In genomic region chr11:69833554-69833953, GRCm38 (mm10) we compare ENCODE assay signal across 10 mouse cellular contexts. TPM values are rescaled to one million over a fixed set of nuclear protein-coding genes. Genes with fewer than 3 reads are reported as not detected.
DNase-seq lines count a peak whose midpoint lies in the region; ATAC-seq and TF ChIP-seq lines count a peak whose summit lies in the region.
"Had no signal": no experiment of that assay in that cellular context is flagged by ENCODE, and none has a peak within 500 bp of the region (broad histone marks: within the 10 kb centered on the region; RNA-seq: fewer than 3 reads in every experiment).

No protein-coding gene starts in this region.

- H3K27me3 ChIP-seq in heart, postnatal 0 days (ENCODE audit: control insufficient read depth, insufficient read depth, low read length), result peaks cover 41% of the 10 kb centered on the region
- no peaks in the 10 kb centered on the region for H3K27me3 ChIP-seq in hindbrain, embryonic 13.5 days
- H3K27me3 ChIP-seq in midbrain, embryonic 12.5 days, result peaks cover 9% of the 10 kb centered on the region

- no peaks in the 10 kb centered on the region for H3K9me3 ChIP-seq in heart, postnatal 0 days (replicated peaks; ENCODE audit: control insufficient read depth, low read length)
- H3K9me3 ChIP-seq in hindbrain, embryonic 13.5 days, result no peaks in the 10 kb centered on the region
- no peaks in the 10 kb centered on the region for H3K9me3 ChIP-seq in midbrain, embryonic 12.5 days

- DNase-seq in heart, postnatal 0 days (ENCODE audit: low spot score), result no peak
- DNase-seq in heart, postnatal 25 days (ENCODE audit: low spot score), result no peak
- peak; percentile 45 for DNase-seq in R1 (ENCODE audit: low read depth, low spot score)
- no peak for DNase-seq in thymus, postnatal 36 days
- no peak for DNase-seq in gastrocnemius, postnatal 4 days (ENCODE audit: low spot score in 2 of 2)
- DNase-seq: cerebellum, adult 9-10 months had no signal

- H3K27ac ChIP-seq in heart, postnatal 0 days (ENCODE audit: low read depth), result no peak overlapping the region
- H3K27ac ChIP-seq in hindbrain, embryonic 13.5 days, result 0 out of 2 replicates have a peak overlapping the region, but pooled peaks have one; percentile 99
- H3K27ac ChIP-seq in midbrain, embryonic 12.5 days (replicated peaks), result peak overlapping the region; percentile 44; the same call in 1 of the 2 replicates

- peak overlapping the region; percentile 59 for H3K4me2 ChIP-seq in heart, postnatal 0 days (ENCODE audit: low read depth, low read length)
- peak overlapping the region; percentile 99 for H3K4me2 ChIP-seq in hindbrain, embryonic 13.5 days
- peak overlapping the region; percentile 96 for H3K4me2 ChIP-seq in midbrain, embryonic 12.5 days (replicated peaks)

- H3K36me3 ChIP-seq in heart, postnatal 0 days (replicated peaks; ENCODE audit: control insufficient read depth, insufficient read depth, low read length), result no peaks in the 10 kb centered on the region
- H3K36me3 ChIP-seq in hindbrain, embryonic 13.5 days, result peaks cover 42% of the 10 kb centered on the region
- peaks cover 48% of the 10 kb centered on the region for H3K36me3 ChIP-seq in midbrain, embryonic 12.5 days

- H3K4me1 ChIP-seq in heart, postnatal 0 days (ENCODE audit: control insufficient read depth, insufficient read depth), result 0 out of 2 replicates have a peak, but pooled peaks cover 4% of the 10 kb centered on the region
- H3K4me1 ChIP-seq in hindbrain, embryonic 13.5 days (replicated peaks), result peaks cover 52% of the 10 kb centered on the region
- H3K4me1 ChIP-seq in midbrain, embryonic 12.5 days, result peaks cover 44% of the 10 kb centered on the region

- intact Hi-C loops in heart, postnatal 25 days (cut with DNase I), result no loop called here

- 47% methylated on average over 8 of the region's 8 CpGs for WGBS in heart, postnatal 0 days
- 52% methylated on average over 8 of the region's 8 CpGs for WGBS in hindbrain, embryonic 13.5 days
- WGBS in midbrain, embryonic 12.5 days, result 60% methylated on average over 8 of the region's 8 CpGs

- H3K9ac ChIP-seq in heart, postnatal 0 days (replicated peaks; ENCODE audit: low read depth, low read length), result no peak overlapping the region; the same call in 1 of the 2 replicates
- peak overlapping the region; percentile 99 for H3K9ac ChIP-seq in hindbrain, embryonic 13.5 days
- H3K9ac ChIP-seq in midbrain, embryonic 12.5 days (replicated peaks), result peak overlapping the region; percentile 86

- no peak for ATAC-seq in heart, postnatal 0 days (ENCODE audit: insufficient read depth, low read depth)
- ATAC-seq in hindbrain, embryonic 13.5 days (ENCODE audit: low FRiP score), result no peak
- no peak for ATAC-seq in midbrain, embryonic 12.5 days (ENCODE audit: low FRiP score, low read depth)
- ATAC-seq in erythroid progenitor cell, adult 5-6 weeks (replicated peaks; ENCODE audit: low FRiP score, poor library complexity, severe bottlenecking), result no peak

- no peak for TF ChIP-seq CTCF in heart, postnatal 0 days (IDR thresholded peaks at IDR 0.05; ENCODE audit: low read depth)

- TF ChIP-seq EP300 in heart, postnatal 0 days (IDR thresholded peaks at IDR 0.05; ENCODE audit: low read depth), result no peak

- H3K4me3 ChIP-seq in heart, postnatal 0 days (ENCODE audit: low read depth, low read length), result peak overlapping the region; percentile 31
- peak overlapping the region; percentile 98 for H3K4me3 ChIP-seq in hindbrain, embryonic 13.5 days
- H3K4me3 ChIP-seq in midbrain, embryonic 12.5 days, result peak overlapping the region; percentile 82

RNA-seq across cellular contexts. Expression of gene Nlgn2, which starts 4.0 kb away (rescaled TPM):
- 4.5 and 10.1 TPM in 2 replicates for total RNA-seq in heart, postnatal 0 days (2014; rRNA removed; ENCODE audit: low replicate concordance)
- 0.89 TPM in 2 replicates for polyA plus RNA-seq in heart, postnatal 0 days (2015; fragmentation: Nextera tagmentation; extraction: Ambion mirVana)
- total RNA-seq in heart, postnatal 25 days (2021), result 1 to 10 TPM; 4.4 to 5.4 TPM
- polyA plus RNA-seq in hindbrain, embryonic 13.5 days (2015; fragmentation: Nextera tagmentation; extraction: Ambion mirVana), result 21.4 and 22.0 TPM in 2 replicates
- 14.2 and 14.6 TPM in 2 replicates for polyA plus RNA-seq in midbrain, embryonic 12.5 days (2016; fragmentation: Nextera tagmentation; extraction: Ambion mirVana)
- total RNA-seq in gastrocnemius, postnatal 4 days (2021), result 10 to 100 TPM; 22.3 to 23.2 TPM
- 0.72 and 0.84 TPM in 2 replicates for total RNA-seq in erythroid progenitor cell, adult 5-6 weeks (2015; ENCODE audit: low replicate concordance)
- total RNA-seq in erythroid progenitor cell, adult 5-6 weeks (2017; ENCODE audit: low replicate concordance), result 0.08 and 0.26 TPM in 2 replicates

RNA-seq across cellular contexts. Expression of gene Tmem256, which starts 4.8 kb away (rescaled TPM):
- 78.5 and 169 TPM in 2 replicates for total RNA-seq in heart, postnatal 0 days (2014; rRNA removed; ENCODE audit: low replicate concordance)
- polyA plus RNA-seq in heart, postnatal 0 days (2015; fragmentation: Nextera tagmentation; extraction: Ambion mirVana), result 411 and 424 TPM in 2 replicates
- total RNA-seq in heart, postnatal 25 days (2021), result 100 to 1,000 TPM; 186 to 199 TPM
- 368 and 374 TPM in 2 replicates for polyA plus RNA-seq in hindbrain, embryonic 13.5 days (2015; fragmentation: Nextera tagmentation; extraction: Ambion mirVana)
- polyA plus RNA-seq in midbrain, embryonic 12.5 days (2016; fragmentation: Nextera tagmentation; extraction: Ambion mirVana), result 284 and 302 TPM in 2 replicates
- total RNA-seq in gastrocnemius, postnatal 4 days (2021), result 100 to 1,000 TPM in 1 of 2 experiments, 10 to 100 TPM in 1; 97.5 to 141 TPM
- 258 and 276 TPM in 2 replicates for total RNA-seq in erythroid progenitor cell, adult 5-6 weeks (2015; ENCODE audit: low replicate concordance)
- total RNA-seq in erythroid progenitor cell, adult 5-6 weeks (2017; ENCODE audit: low replicate concordance), result 123 and 303 TPM in 2 replicates

RNA-seq across cellular contexts. Expression of gene Spem1, which starts 11.6 kb away (rescaled TPM):
- not detected in 2 replicates for total RNA-seq in heart, postnatal 0 days (2014; rRNA removed; ENCODE audit: low replicate concordance)
- not detected in 2 replicates for polyA plus RNA-seq in heart, postnatal 0 days (2015; fragmentation: Nextera tagmentation; extraction: Ambion mirVana)
- total RNA-seq in heart, postnatal 25 days (2021), result not detected
- 0.70 and 0.81 TPM in 2 replicates for polyA plus RNA-seq in hindbrain, embryonic 13.5 days (2015; fragmentation: Nextera tagmentation; extraction: Ambion mirVana)
- polyA plus RNA-seq in midbrain, embryonic 12.5 days (2016; fragmentation: Nextera tagmentation; extraction: Ambion mirVana), result 0.46 TPM in 1 of 2 replicates, not detected in the other
- total RNA-seq in gastrocnemius, postnatal 4 days (2021), result under 1 TPM in 1 of 2 experiments, not detected in 1; 0.34 TPM
- not detected in 2 replicates for total RNA-seq in erythroid progenitor cell, adult 5-6 weeks (2015; ENCODE audit: low replicate concordance)
- total RNA-seq in erythroid progenitor cell, adult 5-6 weeks (2017; ENCODE audit: low replicate concordance), result not detected in 2 replicates
- total RNA-seq: CH12.LX had no signal

RNA-seq across cellular contexts. Expression of gene Plscr3, which starts 12.6 kb away (rescaled TPM):
- 50.9 and 64.0 TPM in 2 replicates for total RNA-seq in heart, postnatal 0 days (2014; rRNA removed; ENCODE audit: low replicate concordance)
- polyA plus RNA-seq in heart, postnatal 0 days (2015; fragmentation: Nextera tagmentation; extraction: Ambion mirVana), result 60.5 and 62.3 TPM in 2 replicates
- 10 to 100 TPM; 24.4 to 24.9 TPM for total RNA-seq in heart, postnatal 25 days (2021)
- 51.7 and 53.7 TPM in 2 replicates for polyA plus RNA-seq in hindbrain, embryonic 13.5 days (2015; fragmentation: Nextera tagmentation; extraction: Ambion mirVana)
- polyA plus RNA-seq in midbrain, embryonic 12.5 days (2016; fragmentation: Nextera tagmentation; extraction: Ambion mirVana), result 62.9 and 70.1 TPM in 2 replicates
- 10 to 100 TPM; 39.3 to 41.4 TPM for total RNA-seq in gastrocnemius, postnatal 4 days (2021)
- total RNA-seq in erythroid progenitor cell, adult 5-6 weeks (2015; ENCODE audit: low replicate concordance), result 24.9 and 26.0 TPM in 2 replicates
- 15.1 and 27.7 TPM in 2 replicates for total RNA-seq in erythroid progenitor cell, adult 5-6 weeks (2017; ENCODE audit: low replicate concordance)

RNA-seq across cellular contexts. Expression of gene Spem2, which starts 15.3 kb away (rescaled TPM):
- not detected in 2 replicates for total RNA-seq in heart, postnatal 0 days (2014; rRNA removed; ENCODE audit: low replicate concordance)
- not detected in 2 replicates for polyA plus RNA-seq in heart, postnatal 0 days (2015; fragmentation: Nextera tagmentation; extraction: Ambion mirVana)
- not detected for total RNA-seq in heart, postnatal 25 days (2021)
- polyA plus RNA-seq in hindbrain, embryonic 13.5 days (2015; fragmentation: Nextera tagmentation; extraction: Ambion mirVana), result 0.10 TPM in 1 of 2 replicates, not detected in the other
- polyA plus RNA-seq in midbrain, embryonic 12.5 days (2016; fragmentation: Nextera tagmentation; extraction: Ambion mirVana), result not detected in 2 replicates
- total RNA-seq in gastrocnemius, postnatal 4 days (2021), result not detected
- total RNA-seq in erythroid progenitor cell, adult 5-6 weeks (2015; ENCODE audit: low replicate concordance), result not detected in 2 replicates
- total RNA-seq in erythroid progenitor cell, adult 5-6 weeks (2017; ENCODE audit: low replicate concordance), result not detected in 2 replicates
- total RNA-seq: CH12.LX had no signal

Comparison
In these comparisons a context has a peak if more than half of its experiments do, and no peak if none do; other contexts are left out.
1. H3K4me3 ChIP-seq: peak in every context shown above with its lines; median percentile 98 in hindbrain, embryonic 13.5 days; 82 in midbrain, embryonic 12.5 days; 31 in heart, postnatal 0 days.